Mouse (Mus musculus) right cerebral cortex, postnatal 25 days (tissue): ENCODE measurements around the gene Ddx43.

ENCODE experiments used
- DNase-seq: peaks from one replicate; pipeline ENCODE4 v3.0.0; 2022

Ddx43 gene

DNA sequence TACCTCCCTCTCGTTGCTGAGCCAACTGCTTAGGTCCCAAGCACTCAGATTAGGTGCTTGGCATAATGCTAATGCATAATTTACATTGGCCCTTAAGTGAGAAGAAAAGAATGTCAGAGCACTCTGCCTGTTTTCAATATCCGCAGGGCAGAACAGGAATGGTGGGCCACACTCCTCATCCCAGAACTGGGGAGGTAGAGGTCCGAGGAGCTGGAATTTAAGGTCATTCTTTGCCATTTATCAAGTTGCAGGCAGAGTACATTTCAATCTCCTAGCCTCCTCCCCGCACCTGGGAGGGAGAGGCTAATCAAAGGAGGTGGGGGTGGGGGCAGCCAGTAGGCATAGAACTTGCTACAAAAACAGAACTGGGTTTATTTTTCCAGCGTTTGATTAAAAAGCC lies 21.2 kb upstream of the Ddx43 start:
- no peak for DNase-seq

GRCm38 (mm10) chr9:78374885-78375389 lies 20.6 kb upstream of the Ddx43 start:
- no peak for DNase-seq

DNA sequence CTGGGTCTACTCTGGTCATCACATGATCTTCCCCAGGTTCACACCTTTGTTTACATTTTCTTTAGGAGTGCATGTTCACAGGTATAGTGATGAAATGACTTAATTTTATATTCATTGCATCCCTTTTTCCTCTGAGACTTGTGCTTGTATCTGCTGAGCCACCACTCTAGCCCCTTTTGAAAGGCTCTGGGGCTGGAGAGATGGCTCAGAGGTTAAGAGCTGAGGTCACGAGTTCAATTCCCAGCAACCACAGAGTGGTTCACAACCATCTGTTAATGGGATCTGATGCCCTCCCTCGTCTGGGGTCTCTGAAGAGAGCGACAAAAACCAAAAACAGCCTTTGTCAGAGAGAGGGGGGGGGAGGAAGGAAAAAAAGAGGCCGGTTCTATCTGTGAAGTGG lies 20.1 kb upstream of the Ddx43 start:
- DNase-seq = no peak

DNA sequence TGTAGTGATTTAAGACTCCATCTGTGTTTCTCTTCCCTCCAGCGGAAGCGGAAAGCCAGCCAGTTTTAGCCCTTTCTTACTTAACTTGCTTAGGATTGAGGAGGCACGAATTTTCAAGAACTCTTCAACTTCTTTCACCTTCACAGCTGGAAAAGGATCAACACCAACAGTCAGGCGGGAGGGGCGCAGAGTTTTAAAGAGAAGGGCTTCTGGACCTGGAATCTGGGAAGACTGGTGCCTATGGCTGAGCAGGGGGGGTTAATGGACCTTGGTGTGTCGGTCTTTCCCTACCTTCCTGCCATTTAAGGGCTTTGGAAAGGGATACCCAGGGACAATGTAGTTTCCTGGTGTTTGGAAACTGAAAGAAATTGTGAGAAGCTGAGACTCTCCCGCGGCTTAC lies 18.0 kb upstream of the Ddx43 start:
- no peak for DNase-seq

DNA sequence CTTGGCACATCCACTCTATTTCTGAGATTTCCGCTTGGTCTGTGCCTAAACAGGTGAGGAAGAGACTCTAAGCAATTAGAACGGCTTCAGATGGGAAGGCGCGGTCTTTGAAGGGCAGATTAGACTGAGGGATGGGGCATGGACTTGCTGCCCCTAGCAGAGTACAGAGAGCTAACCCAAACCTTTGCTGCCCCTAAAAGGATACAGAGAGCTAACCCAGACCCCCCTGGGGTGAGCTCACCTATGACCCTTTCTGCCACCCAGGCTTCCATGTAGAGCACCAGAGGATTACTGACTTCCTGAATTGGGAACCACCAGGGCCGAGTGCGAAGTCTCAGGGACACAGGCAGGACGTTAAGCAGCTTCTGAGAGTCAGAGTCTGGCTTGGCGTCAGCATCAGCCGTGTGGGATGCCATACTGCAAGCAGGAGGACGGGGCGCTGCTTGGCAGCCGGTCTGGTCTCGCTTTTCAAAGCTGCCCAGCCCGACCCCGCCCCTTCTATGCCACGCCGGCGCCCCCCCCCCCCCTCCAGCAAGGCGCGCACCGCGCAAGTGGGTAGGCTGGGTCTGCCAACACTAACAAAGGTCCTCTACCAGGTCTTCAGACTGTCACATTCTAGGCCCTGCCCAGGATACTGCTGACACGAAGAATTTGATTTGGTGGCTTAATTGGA lies 17.3 kb upstream of the Ddx43 start, which contains the start of gene Ooep:
Ooep (minus strand) TSS at position 613 of the 673 bp plus-strand sequence.
- peak; percentile 28 for DNase-seq

DNA sequence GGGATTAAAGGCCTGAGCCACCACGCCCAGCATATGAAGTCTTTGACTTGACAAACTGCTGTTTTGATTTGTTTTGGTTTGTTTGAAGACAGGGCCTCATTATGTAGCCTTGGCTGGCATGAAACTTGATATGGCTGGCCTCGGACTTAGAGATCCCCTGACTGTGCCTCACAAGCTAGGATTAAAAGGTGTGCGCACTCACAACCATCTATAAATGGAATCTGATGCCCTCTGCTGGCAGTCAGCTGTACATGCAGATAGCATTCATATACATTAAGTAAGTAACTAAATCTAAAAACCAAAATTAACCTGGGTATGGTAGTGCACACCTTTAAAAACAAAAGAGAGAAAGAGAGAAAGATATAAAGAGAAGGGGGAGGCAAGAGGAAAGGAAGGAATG lies 9.7 kb upstream of the Ddx43 start:
- no peak for DNase-seq

DNA sequence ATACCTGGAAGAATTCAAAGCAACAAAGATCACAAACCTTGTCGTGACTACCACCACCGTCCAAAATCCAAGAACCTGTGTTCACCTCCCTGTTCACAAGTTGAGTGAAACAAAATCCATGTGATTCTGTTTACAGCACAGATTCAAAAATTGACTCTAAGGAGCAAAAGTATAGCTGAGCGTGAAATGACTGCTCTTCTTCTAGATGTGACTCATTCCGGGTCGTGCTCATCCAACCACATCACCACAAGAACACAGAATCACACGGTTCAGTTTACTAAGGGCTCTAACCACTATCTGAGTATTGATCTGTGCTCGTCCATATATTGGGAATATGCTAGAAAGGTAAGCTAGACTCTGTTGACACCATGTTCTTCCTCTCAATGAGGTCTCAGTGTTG lies 8.6 kb upstream of the Ddx43 start:
- no peak for DNase-seq

DNA sequence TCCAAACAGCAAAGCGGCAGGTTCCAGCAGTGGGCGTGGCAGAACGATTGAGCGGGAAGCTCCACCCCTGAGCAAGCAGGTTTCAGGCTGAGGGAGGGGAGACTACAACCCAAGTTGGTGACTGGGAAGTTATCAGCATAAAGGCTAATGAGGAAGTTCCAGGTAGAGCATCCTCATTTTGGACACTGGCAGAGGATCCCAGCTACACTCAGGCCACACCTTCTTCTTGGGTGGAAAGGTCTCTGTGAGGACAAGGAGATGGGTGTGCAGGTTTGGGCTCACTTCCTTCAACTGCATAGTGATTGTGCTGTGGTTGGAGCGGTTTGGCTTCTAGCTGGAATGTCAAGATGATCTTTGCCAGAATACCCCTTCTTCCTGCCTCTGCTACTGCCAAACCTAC lies 5.6 kb upstream of the Ddx43 start:
- DNase-seq = no peak

DNA sequence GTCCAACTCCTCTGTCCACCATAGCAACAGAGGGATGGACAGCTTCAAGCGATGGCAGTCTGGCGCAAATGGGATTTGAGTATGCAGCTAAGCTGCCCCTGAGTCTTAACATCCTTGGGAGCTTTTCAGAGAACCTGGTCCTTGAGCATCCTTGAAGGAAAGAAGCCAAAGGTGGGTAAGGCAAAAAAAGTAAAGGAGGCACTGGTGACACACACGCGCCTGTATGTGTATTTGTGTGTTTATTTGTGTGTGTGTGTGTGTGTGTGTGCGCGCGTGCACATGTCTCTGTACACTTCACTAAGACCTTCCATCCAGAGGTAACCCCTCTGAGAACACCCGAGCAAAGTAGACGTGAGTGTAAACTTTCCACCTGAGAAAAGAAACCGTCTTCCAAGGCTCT lies 1.8 kb upstream of the Ddx43 start:
- no peak for DNase-seq

DNA sequence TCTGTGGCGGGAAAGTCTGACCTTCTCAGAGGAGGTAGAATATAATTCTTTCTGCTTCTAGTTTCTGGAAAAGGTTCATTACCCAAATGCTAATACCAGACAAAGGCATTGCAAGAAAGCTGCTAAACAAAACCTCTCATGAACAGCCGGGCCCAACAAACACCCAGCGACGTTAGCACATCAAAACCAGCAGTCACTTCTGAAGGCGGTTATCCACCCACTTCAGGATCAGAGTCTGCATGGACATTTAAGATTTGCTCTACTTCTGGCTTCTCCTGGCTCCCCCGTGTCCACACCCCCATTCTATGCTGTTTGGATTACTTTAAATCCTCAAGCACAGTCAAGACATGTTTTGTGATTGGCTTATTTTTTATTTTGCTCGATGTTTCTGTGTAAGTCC lies 975 bp upstream of the Ddx43 start:
- DNase-seq = no peak

DNA sequence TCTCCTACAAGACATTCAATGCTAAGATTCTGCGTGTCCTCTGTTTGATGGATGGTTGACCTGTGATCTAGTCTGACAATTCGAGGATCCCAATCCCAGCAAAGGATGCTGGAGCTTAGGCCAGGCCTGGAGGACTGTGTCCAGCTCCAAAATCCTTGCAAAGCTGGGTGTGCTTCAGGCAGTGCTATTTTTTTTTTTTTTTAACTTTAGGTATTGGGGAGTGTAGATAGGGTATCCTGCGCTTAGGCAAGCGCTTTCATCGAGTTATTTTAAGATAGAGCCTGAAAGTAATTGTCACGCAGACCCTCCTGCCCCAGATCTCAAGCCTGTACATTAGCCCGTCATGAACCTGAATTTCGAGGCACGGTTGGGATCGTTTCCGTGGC lies 340 bp upstream of the Ddx43 start:
- DNase-seq = no peak

- no peak for DNase-seq
These were observed 940 bp downstream of the Ddx43 start for GRCm38 (mm10) chr9:78396517-78396916.

GRCm38 (mm10) chr9:78400570-78400969 lies 5.0 kb downstream of the Ddx43 start:
- DNase-seq = no peak

- no peak for DNase-seq
These were observed 6.0 kb downstream of the Ddx43 start for GRCm38 (mm10) chr9:78401596-78401995.

DNA sequence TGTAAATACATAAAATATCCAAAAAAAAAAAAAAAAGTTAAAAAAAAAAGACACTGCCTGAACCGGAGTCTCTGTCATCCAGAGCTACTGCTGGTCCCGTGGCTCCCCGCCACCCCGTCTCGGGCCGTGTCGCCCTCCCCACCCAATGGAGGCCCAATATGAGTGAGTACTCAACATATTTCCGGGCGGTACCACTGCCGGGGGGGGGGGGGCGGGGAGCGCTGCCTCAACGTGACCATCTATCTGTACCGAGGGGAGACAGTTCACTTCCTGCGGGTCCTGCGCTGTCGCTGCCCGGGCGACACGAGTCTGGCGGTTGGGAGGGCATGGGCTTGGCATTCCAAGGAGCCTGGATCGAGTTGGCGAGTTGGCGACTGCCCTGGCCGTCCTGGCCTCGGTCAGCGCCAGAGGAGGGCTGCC lies 31.8 kb downstream of the Ddx43 start:
- DNase-seq = no peak

DNA sequence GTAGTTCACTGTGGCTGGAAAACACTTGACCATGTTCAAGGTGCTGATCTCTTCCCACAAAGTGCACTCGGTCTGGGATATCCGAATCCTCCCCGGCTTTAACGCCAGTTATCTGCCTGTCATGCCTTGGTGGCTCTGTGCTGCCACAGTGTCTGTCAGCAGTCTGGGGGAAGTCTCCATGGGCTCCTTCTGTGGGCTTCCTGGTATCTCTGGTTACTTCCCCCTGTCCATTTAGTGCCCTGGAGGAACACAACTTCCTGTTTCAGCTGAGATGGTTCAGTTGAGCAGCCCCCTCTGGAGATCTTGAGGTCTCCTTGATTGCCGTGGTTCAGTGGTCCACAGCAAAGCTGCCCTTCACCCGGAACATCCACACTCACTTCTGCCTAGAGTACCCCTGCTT lies 32.6 kb downstream of the Ddx43 start:
- DNase-seq = no peak

DNA sequence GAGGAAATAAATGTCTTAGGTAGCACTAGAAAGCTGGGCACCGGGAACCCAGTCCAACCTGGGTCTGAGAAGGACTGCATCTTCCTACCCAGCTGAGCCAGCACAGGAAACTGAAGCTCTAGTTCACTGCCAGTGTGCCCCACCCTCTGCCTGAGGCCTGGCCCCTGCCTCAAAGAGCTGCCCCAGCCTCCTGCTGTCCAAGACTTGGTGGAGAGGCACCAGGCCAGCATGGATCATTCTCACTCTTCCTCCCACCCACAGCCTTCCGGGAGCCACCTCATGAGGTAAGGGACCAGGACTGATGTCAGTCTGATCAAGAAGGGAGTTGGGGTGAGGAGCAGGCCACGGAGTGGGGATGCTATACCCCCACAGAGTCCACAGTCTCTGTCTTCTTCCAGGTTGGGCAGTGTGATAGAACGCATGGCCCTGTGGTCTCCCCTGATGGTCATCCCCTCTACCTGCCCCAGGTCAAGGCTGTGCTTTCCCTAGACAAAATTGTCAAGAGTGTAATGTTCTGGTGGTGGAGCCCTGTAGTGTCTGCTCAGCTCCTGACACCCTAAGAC lies 33.4 kb downstream of the Ddx43 start:
- DNase-seq = no peak

GRCm38 (mm10) chr9:78429551-78429950 lies 34.0 kb downstream of the Ddx43 start:
- no peak for DNase-seq

GRCm38 (mm10) chr9:78430486-78430885 lies 34.9 kb downstream of the Ddx43 start:
- DNase-seq = no peak

DNA sequence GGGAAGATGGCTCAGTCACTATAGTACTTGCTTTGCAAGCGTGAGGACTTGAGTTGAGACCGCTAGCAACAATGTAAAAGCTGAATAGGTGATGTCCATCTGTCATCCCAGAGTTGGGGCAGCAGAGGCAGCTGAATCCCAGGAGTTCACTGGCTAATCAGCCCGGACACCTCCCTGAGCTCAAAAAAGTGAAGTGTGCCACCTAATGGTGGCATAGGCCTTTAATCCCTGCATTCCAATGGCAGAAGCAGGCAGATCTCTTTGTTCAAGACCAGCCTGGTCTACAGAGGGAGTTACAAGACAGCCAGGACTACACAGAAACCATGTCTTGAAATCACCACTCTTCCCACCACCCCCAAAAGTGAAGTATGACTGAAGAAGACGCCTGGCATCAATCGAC lies 36.9 kb downstream of the Ddx43 start:
- no peak for DNase-seq

DNA sequence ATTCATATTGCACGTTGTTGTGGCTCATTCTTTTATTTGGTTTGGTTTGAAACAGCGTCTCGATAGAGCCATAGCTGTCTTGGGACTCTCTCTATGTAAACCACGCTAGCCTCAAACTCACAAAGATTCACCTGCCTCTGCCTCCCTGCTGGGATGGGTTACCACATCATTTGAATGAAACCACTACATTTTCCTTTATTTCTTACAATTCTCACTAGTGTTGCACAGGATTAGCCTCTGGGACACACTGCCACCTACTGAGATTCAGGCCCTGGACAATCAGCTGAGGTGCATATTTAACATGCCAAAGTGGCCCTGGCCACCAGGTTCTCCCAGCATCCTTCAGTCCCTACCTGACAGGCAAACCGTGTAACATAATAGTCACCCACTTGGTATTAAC lies 43.8 kb downstream of the Ddx43 start:
- no peak for DNase-seq

DNA sequence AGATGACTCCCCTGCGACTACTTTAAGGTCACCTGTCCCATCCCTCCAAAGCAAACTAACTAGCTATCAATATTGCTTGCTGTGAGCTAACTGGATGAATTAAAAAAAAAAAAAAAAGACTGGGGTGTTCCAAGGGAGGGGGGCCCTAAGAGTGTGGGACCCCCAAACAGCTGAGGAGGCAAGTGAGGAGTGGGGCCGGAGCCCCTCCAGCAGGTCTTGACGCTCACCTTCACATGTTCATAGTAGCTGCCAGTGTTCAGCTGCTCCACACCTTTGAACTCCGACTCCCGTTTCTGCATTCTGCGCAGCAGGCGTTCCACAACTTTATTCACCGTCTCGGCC lies 46.6 kb downstream of the Ddx43 start:
- DNase-seq = no peak

GRCm38 (mm10) chr9:78442579-78443392 lies 47.2 kb downstream of the Ddx43 start, which contains the start of gene Cgas:
Gene Cgas (minus strand): TSS chr9:78443237.
- DNase-seq = peak; percentile 19

GRCm38 (mm10) chr9:78447606-78447972 lies 52.0 kb downstream of the Ddx43 start:
- no peak for DNase-seq
